Mouse (Mus musculus): ENCODE results near the gene Rap1gap2. TPM values are rescaled to one million over a fixed set of nuclear protein-coding genes. Genes with fewer than 3 reads are reported as not detected.

The Rap1gap2 gene
- total RNA-seq, 2 experiments from 2014 or later, result 125 to 142 TPM

DNA sequence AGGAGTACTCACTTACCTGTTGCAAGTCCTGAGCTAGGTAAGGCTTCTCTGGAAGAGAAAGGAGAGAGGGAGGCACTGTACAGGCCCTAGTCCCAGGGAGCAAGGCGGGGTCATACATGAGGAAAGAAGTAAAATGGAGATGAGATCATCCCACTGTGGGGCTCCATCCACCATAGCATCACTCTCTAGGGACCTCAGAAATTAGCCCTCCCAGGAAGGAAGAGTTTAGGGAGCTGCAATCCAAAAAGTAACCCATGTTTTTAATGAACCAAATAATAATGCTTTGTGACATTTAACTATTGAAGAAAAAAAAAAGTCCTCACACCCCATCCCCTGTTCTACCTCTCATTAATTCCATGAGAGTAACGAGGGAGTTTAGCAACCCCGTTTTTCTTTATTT lies 258.2 kb downstream of the Rap1gap2 start, which contains the start of gene Olfr411:
Gene Olfr411, minus strand, starts transcription at position 101 of the 400 bp plus-strand sequence.
- DNase-seq (ENCODE audit: low spot score in 2 of 2), result no peak

DNA sequence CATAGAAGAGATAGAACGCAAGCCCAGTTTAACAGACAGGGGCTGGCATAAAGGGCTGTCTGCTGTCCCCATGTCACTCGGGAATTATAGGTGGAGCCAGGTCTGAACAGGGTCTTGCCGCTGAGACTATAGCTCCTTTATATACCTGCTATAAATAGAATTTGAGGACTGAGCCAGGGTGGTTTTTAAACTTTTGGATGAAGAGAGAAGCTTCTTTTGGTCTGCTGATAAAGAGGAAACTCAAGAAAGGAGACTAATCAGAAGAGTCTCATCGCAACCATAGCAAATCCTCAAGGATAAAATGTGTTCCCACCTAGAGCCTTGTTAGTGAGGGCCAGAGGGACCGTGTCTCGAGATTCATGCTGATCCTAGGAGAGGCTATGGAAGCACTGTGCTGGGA lies 272.8 kb downstream of the Rap1gap2 start, which contains the start of gene Olfr410:
Gene Olfr410, minus strand, starts transcription at position 101 of the 400 bp plus-strand sequence.
- DNase-seq (ENCODE audit: low spot score in 2 of 2), result no peak

Other genes starting within 250 kb of the Rap1gap2 start
- gene Olfr412, start 248.8 kb downstream of the Rap1gap2 start, total RNA-seq (2021), result not detected
- 10 to 100 TPM; 26.5 to 27.8 TPM for gene Ccdc92b, start 8.7 kb upstream of the Rap1gap2 start, total RNA-seq (2021)
- 10 to 100 TPM; 73.7 to 73.9 TPM for gene Cluh, start 38.6 kb upstream of the Rap1gap2 start, total RNA-seq (2021)
- 100 to 1,000 TPM; 378 to 398 TPM for gene Pafah1b1, start 113.8 kb upstream of the Rap1gap2 start, total RNA-seq (2021)
- 10 to 100 TPM; 31.4 to 32.5 TPM for gene Mettl16, start 159.9 kb upstream of the Rap1gap2 start, total RNA-seq (2021)
- gene Mnt, start 220.0 kb upstream of the Rap1gap2 start, total RNA-seq (2021), result 10 to 100 TPM; 33.5 to 36.5 TPM

All from layer of hippocampus, adult 18-20 months (tissue).